Mouse (Mus musculus) lung, postnatal 0 days (tissue): Measurements from ENCODE around the gene B130006D01Rik.

ENCODE experiments used
- CTCF ChIP-seq: IDR thresholded peaks from 2 replicates; pipeline ENCODE4 v1.5.1; 2016; ENCODE audit warnings: antibody characterized with exemption, mild to moderate bottlenecking
- EP300 ChIP-seq: IDR thresholded peaks from 2 replicates; pipeline ENCODE4 v1.6.1; 2016; ENCODE audit warnings: antibody characterized with exemption, mild to moderate bottlenecking, control low read depth

- no peak for TF ChIP-seq CTCF
- no peak for TF ChIP-seq EP300
Observed at GRCm38 (mm10) chr11:95726156-95726555, 2.8 kb downstream of the B130006D01Rik start.
